Comparison of ENCODE assay signal across 15 mouse cellular contexts in genomic region chr14:98829958-98830633, GRCm38 (mm10).
A peak's percentile ranks its signal among the peaks of the same experiment; 100 is the strongest.
DNase-seq lines count a peak whose midpoint lies in the region; ATAC-seq lines count a peak whose summit lies in the region.
"Had no signal": no experiment of that assay in that cellular context is flagged by ENCODE, and none has a peak within 500 bp of the region (broad histone marks: within the 10 kb centered on the region; RNA-seq: fewer than 3 reads in every experiment).

No protein-coding gene starts in this region.

- 63% methylated on average over 5 of the region's 5 CpGs for WGBS in hindbrain, embryonic 10.5 days
- WGBS in hindbrain, embryonic 11.5 days = 57% methylated on average over 5 of the region's 5 CpGs
- WGBS in midbrain, embryonic 14.5 days = 45% methylated on average over 5 of the region's 5 CpGs
- WGBS in midbrain, embryonic 10.5 days = 86% methylated on average over 5 of the region's 5 CpGs
- 32% methylated on average over 5 of the region's 5 CpGs for WGBS in forebrain, embryonic 16.5 days

- peaks cover 20% of the 10 kb centered on the region for H3K4me1 ChIP-seq in hindbrain, embryonic 10.5 days (replicated peaks)
- no peaks in the 10 kb centered on the region for H3K4me1 ChIP-seq in hindbrain, embryonic 11.5 days (replicated peaks; ENCODE audit: control insufficient read depth, insufficient read depth, low read length)
- H3K4me1 ChIP-seq in midbrain, embryonic 14.5 days (ENCODE audit: control insufficient read depth, insufficient read depth, low read length) = no peaks in the 10 kb centered on the region
- no peaks in the 10 kb centered on the region for H3K4me1 ChIP-seq in midbrain, embryonic 10.5 days
- peaks cover 2% of the 10 kb centered on the region; the same call in 1 of the 2 replicates for H3K4me1 ChIP-seq in forebrain, embryonic 16.5 days (replicated peaks; ENCODE audit: control insufficient read depth, insufficient read depth, low read length)

- no peaks in the 10 kb centered on the region for H3K9me3 ChIP-seq in hindbrain, embryonic 10.5 days
- no peaks in the 10 kb centered on the region for H3K9me3 ChIP-seq in hindbrain, embryonic 11.5 days (ENCODE audit: control insufficient read depth, low read length)
- H3K9me3 ChIP-seq in midbrain, embryonic 14.5 days (ENCODE audit: control insufficient read depth, low read length) = no peaks in the 10 kb centered on the region
- H3K9me3 ChIP-seq in midbrain, embryonic 10.5 days (replicated peaks) = no peaks in the 10 kb centered on the region
- no peaks in the 10 kb centered on the region for H3K9me3 ChIP-seq in forebrain, embryonic 16.5 days (ENCODE audit: control insufficient read depth, low read length)

- H3K4me3 ChIP-seq in hindbrain, embryonic 10.5 days = no peak overlapping the region
- H3K4me3 ChIP-seq in hindbrain, embryonic 11.5 days (ENCODE audit: low read depth, low read length) = no peak overlapping the region
- no peak overlapping the region for H3K4me3 ChIP-seq in midbrain, embryonic 14.5 days (replicated peaks; ENCODE audit: low read depth, low read length)
- H3K4me3 ChIP-seq in midbrain, embryonic 10.5 days = no peak overlapping the region
- H3K4me3 ChIP-seq in forebrain, embryonic 16.5 days (replicated peaks; ENCODE audit: low read length) = no peak overlapping the region

- H3K36me3 ChIP-seq in hindbrain, embryonic 10.5 days = no peaks in the 10 kb centered on the region
- no peaks in the 10 kb centered on the region for H3K36me3 ChIP-seq in hindbrain, embryonic 11.5 days (ENCODE audit: control insufficient read depth, insufficient read depth, low read length)
- H3K36me3 ChIP-seq in midbrain, embryonic 14.5 days (ENCODE audit: control insufficient read depth, insufficient read depth, low read length) = no peaks in the 10 kb centered on the region
- H3K36me3 ChIP-seq in midbrain, embryonic 10.5 days = no peaks in the 10 kb centered on the region
- no peaks in the 10 kb centered on the region for H3K36me3 ChIP-seq in forebrain, embryonic 16.5 days (ENCODE audit: control insufficient read depth, insufficient read depth)

- DNase-seq in hindbrain, embryonic 10.5 days (ENCODE audit: low spot score) = no peak
- DNase-seq in hindbrain, embryonic 11.5 days (ENCODE audit: low spot score) = no peak
- DNase-seq in midbrain, embryonic 14.5 days = peak; percentile 20
- DNase-seq in midbrain, embryonic 10.5 days (ENCODE audit: low spot score) = no peak
- no peak for DNase-seq in yolk sac, embryonic 10.5 days (ENCODE audit: low spot score)
- no peak for DNase-seq in urinary bladder, postnatal 4 days (ENCODE audit: low spot score in 2 of 2)
- DNase-seq: adrenal gland, postnatal 25 days; cerebellum, adult 11 months; cerebellum, adult 9-11 months; kidney, adult 9 months; kidney, postnatal 14 days; lung, postnatal 4 days; thymus, postnatal 25 days had no signal

- no peak overlapping the region for H3K4me2 ChIP-seq in hindbrain, embryonic 11.5 days (replicated peaks; ENCODE audit: low read depth, low read length)
- no peak overlapping the region for H3K4me2 ChIP-seq in midbrain, embryonic 14.5 days (ENCODE audit: low read length)
- H3K4me2 ChIP-seq in forebrain, embryonic 16.5 days (ENCODE audit: low read length) = no peak overlapping the region

- no peak overlapping the region for H3K9ac ChIP-seq in hindbrain, embryonic 11.5 days (ENCODE audit: low read depth, low read length)
- no peak overlapping the region for H3K9ac ChIP-seq in midbrain, embryonic 14.5 days (replicated peaks; ENCODE audit: low read length)
- H3K9ac ChIP-seq in forebrain, embryonic 16.5 days (replicated peaks; ENCODE audit: low read depth, low read length) = no peak overlapping the region

- ATAC-seq in hindbrain, embryonic 11.5 days (ENCODE audit: low FRiP score) = no peak
- no peak for ATAC-seq in midbrain, embryonic 14.5 days (ENCODE audit: low FRiP score, low TSS enrichment)
- 0 out of 2 replicates have a peak, but pooled peaks have one; percentile 41 for ATAC-seq in forebrain, embryonic 16.5 days
- ATAC-seq: intestine, embryonic 16.5 days had no signal

- H3K27ac ChIP-seq in hindbrain, embryonic 10.5 days = peak overlapping the region; percentile 72
- no peak overlapping the region for H3K27ac ChIP-seq in hindbrain, embryonic 11.5 days (ENCODE audit: low read depth, low read length)
- H3K27ac ChIP-seq in midbrain, embryonic 14.5 days (replicated peaks; ENCODE audit: low read depth, low read length) = no peak overlapping the region; the same call in 1 of the 2 replicates
- H3K27ac ChIP-seq in midbrain, embryonic 10.5 days (replicated peaks) = no peak overlapping the region
- no peak overlapping the region for H3K27ac ChIP-seq in forebrain, embryonic 16.5 days (ENCODE audit: low read length)

- no peaks in the 10 kb centered on the region for H3K27me3 ChIP-seq in hindbrain, embryonic 10.5 days (ENCODE audit: insufficient read depth, poor library complexity, severe bottlenecking)
- H3K27me3 ChIP-seq in hindbrain, embryonic 11.5 days (ENCODE audit: control insufficient read depth, insufficient read depth, low read length) = no peaks in the 10 kb centered on the region
- no peaks in the 10 kb centered on the region for H3K27me3 ChIP-seq in midbrain, embryonic 14.5 days (ENCODE audit: control insufficient read depth, insufficient read depth, low read length)
- no peaks in the 10 kb centered on the region for H3K27me3 ChIP-seq in midbrain, embryonic 10.5 days (ENCODE audit: low read depth, poor library complexity, severe bottlenecking)
- peaks cover 8% of the 10 kb centered on the region for H3K27me3 ChIP-seq in forebrain, embryonic 16.5 days (replicated peaks; ENCODE audit: control insufficient read depth, insufficient read depth, low read length)
